Mouse (Mus musculus): Measurements from ENCODE around the gene Il6ra.

Gene Il6ra

GRCm38 (mm10) chr3:89853752-89854151, 59.2 kb downstream of the Il6ra start:
- DNase-seq (ENCODE audit: low spot score in 2 of 2) = no peak

- no peak for DNase-seq (ENCODE audit: low spot score in 2 of 2)
Measured at GRCm38 (mm10) chr3:89848083-89848482, 64.9 kb downstream of the Il6ra start.

DNA sequence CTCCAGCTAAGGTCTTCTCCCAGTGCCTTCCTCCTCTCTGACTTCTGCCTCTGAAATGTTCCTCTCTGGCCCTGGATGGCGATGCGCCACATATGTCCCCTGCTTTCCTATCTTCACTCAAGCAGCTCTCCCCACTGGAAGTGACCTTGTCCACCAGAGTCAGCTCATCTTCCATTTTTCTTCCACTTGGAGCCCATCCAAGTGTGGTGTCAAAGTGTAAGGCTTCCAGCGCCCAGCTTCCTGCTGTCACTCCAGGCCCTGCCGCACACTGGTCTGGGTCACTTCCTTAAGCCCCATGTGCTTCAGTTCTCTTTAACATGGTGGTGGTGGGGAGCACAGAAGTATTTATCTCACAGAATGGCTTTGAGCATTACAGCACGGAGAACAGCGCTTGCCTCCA, 65.4 kb downstream of the Il6ra start:
- DNase-seq (ENCODE audit: low spot score in 2 of 2) = no peak

DNA sequence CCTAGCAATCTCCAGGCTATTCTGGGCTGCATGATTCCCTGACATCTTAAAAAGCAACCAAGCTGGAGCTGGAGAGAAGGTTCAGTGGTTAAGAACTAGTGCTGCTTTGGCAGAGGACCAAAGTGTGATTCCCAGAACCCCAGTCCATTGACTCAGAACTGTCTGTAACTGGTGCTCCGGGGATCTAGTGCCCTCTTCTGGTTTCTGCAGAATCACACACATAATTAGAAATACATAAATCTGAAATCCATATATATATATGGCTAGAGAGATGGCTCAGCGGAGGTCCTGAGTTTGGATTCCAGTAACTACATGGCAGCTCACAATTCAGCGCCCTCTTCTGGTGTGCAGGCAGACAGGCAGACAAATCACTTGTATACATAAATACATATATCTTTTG, 65.9 kb downstream of the Il6ra start:
- DNase-seq (ENCODE audit: low spot score in 2 of 2) = no peak

- DNase-seq (ENCODE audit: low spot score in 2 of 2) = no peak
Measured at GRCm38 (mm10) chr3:89845814-89846213, 67.2 kb downstream of the Il6ra start.

GRCm38 (mm10) chr3:89843148-89843547, 69.8 kb downstream of the Il6ra start:
- DNase-seq (ENCODE audit: low spot score in 2 of 2) = no peak

GRCm38 (mm10) chr3:89842258-89842657, 70.7 kb downstream of the Il6ra start:
- DNase-seq (ENCODE audit: low spot score in 2 of 2) = no peak

DNA sequence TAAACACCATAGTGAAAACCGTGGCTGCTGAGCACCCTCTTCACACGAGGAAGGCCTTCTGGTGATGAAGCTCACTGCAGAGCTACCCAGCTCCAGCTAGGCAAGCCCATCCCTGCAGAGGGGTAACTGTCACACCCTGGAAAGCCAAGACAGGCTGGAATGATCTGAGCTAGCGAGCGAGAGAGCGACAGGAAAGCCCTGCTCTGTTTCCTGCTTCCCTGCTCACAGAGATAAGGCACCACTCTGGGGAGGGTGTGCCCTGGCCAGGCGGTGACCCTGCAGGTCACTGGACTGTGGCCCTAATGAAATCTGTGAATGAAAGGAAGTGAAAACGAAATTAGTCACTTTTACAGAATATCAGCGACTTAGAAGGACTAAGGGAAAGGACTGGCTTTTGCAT, 77.6 kb downstream of the Il6ra start:
- no peak for DNase-seq (ENCODE audit: low spot score in 2 of 2)

DNA sequence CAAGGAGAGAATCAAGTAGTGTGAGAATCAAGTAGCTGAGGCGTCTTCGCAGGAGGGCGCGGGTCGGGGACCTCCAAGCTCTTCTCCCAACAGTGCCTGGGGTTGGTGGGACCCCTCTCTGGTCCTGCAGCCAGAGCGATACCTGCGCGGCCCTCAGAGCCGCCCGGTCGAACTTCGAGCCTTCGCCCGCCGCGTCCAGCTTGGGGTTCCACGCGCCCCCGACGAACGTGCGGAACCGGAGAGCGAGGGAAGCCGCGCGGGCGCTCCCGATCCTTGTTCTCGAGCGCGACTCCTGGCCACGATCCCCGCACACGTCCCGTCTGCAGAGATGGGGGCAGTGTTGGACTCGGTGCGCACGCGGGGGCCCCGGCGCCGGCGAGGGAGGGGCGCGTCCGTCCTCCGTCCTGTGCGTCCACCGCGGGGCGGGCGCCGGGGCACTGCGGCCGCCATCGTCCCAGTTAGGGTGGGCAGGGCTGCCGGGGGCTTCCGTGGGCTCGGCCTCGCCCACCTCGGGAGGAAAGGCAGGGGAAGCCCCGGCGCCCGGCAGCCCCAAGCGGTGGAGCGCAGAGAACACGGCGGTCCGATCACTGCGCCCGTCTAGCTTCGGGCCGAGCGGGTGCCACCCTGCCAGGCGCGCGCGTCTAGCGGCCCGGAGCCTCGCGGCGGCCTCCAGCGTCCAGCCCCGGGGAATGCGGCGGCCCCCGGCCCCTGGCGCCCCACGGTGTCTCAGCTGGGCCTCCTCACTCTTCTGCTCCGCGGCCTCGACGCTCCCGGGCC, 82.0 kb downstream of the Il6ra start, which contains the start of gene She:
Gene She (plus strand): TSS at position 556 of the 777 bp plus-strand sequence.
- DNase-seq (ENCODE audit: low spot score in 2 of 2) = no peak

DNA sequence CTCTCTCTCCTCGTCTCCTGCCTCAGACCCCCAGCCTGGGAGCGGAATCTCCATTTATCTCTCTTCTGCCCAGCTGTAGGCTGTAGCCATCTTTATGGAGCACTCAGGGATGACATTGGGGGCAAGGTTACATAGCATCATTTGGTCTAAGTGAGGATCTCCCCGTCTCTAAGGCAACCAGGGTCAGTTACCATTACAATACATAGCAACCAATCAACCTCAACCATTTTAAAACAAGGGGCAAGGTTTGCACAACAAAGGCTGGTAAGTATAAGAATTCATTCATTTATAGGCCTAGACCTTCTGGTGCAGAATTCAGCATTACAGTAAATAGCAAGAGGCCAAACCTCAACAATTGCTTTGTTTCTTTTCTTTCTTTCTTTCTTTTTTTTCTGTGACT, 86.7 kb downstream of the Il6ra start:
- no peak for DNase-seq (ENCODE audit: low spot score in 2 of 2)

- DNase-seq (ENCODE audit: low spot score in 2 of 2) = no peak
Measured at GRCm38 (mm10) chr3:89823594-89823993, 89.4 kb downstream of the Il6ra start.

DNA sequence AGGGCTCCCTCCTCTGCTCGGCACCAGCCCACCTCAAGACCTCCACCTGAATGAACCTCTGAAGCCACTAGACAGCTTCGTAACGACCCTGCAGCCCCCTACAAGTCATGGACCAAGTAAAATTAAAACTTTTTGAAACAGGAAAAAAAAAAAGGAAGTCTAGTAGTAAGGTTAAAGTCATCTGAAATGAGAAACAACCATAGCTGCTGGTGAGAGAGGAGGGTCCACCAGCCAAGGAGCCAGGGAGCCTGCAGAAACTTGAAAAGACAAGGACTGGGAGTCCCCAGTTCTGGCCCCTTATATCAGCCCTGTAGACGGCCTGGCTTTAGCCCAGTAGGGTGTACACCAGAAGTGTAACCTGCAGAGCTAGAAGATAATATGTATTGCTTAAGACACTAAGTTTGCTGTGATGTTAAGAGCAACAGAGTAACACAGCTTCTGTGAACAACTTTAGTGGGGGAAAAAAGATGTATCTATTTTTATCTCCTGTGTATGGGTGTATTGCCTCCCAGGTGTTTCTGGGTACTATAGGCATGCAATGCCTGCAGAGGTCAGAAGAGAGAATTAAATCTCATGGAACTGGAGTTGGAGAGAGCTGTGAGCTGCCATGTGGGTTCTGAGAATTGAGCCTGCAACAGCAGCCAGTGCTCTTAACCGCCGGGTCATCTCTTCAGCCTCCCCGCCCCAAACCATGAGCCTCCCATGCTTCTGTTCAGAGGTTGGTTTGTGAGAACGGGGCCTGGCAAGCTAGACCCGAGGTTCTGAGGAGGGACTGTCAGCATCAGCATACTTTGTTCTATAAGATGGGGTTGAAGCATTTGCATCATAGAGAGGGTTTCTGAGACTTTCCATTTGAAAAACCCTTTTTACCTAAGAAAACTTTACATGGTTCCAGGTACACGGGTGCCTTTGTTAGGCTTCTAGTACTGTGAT, 91.2 kb downstream of the Il6ra start:
- no peak for DNase-seq (ENCODE audit: low spot score in 2 of 2)

GRCm38 (mm10) chr3:89821096-89821513, 91.9 kb downstream of the Il6ra start:
- DNase-seq (ENCODE audit: low spot score in 2 of 2) = no peak

- no peak for DNase-seq (ENCODE audit: low spot score in 2 of 2)
Measured at GRCm38 (mm10) chr3:89820311-89821095, 92.5 kb downstream of the Il6ra start.

DNA sequence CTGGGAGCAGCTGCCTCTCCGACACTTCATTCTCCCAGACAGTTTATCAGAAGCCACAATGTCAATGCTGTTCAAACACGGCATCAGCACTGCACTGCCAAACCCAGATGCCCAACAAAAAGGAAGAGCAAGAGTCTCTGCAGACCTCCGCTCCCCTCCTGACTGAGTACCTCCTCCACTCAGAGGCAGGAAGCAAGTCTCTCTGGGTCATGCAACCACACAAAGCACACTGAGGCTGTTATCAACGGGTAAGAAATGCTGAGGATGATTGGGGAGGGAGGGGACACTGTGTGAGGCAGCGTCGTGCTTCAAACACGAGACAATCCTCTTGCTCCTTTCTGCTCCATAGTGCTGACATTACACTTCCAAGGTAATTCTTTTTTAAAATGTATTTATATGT, 93.1 kb downstream of the Il6ra start:
- no peak for DNase-seq (ENCODE audit: low spot score in 2 of 2)

DNA sequence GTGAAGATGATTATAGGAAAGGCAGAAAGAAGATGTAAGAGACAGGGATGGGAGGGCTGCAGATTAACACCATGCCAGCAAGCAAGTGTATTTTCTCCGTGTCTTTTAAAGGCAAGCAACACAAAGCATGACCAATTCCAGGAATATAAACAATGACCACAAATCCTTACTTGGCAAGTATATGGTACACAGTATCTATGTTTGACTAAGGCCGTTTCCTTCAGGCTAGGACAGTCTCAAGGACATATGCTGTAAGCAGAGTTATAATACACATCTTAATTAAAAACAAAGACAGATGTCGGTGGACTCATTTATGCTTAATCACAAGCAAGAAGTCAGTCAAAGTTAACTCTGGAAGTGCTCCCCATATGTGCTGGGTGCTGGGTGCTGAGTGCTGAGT, 94.4 kb downstream of the Il6ra start:
- DNase-seq (ENCODE audit: low spot score in 2 of 2) = no peak

DNA sequence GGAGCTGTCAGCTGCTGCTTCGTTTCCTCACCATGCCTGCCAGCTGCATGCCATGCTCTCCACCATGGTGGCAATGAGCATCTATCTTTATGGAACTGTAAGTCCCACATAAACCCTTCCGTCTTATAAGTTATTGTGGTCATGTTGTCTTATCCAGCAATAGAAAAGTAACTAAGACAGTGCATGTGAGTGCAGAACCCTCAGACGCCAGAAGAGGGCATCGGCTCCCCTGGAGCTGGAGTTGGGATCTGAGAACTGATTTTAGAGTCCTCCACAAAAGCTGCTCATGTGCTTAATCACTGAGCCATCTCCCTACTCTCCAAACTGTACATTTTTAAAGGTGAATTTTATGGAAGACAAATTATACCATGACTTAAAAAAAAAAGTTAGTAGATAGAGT, 95.9 kb downstream of the Il6ra start:
- peak; percentile 21 to 39 for DNase-seq (ENCODE audit: low spot score in 2 of 2)
